Mouse (Mus musculus) mammary gland, adult 2 months (tissue): ENCODE results near the gene Rab24. TPM values are rescaled to one million over a fixed set of nuclear protein-coding genes. Genes with fewer than 3 reads are reported as not detected.

Source experiments
- polyA plus RNA-seq: library from polyadenylated mRNA; depleted of rRNA; stranded (reverse); fragments of >200 nt; gene quantifications from 2 replicates; pipeline ENCODE4 v1.2.3, GENCODE M21; 2012; ENCODE audit warnings: low replicate concordance; rRNA removed

Gene Rab24
- polyA plus RNA-seq, result 65.1 and 67.8 TPM in 2 replicates

GRCm38 (mm10) chr13:55321434-55322129, at the start of gene Rab24:
Rab24 (minus strand) TSS chr13:55321946.

GRCm38 (mm10) chr13:55369531-55370114, 47.9 kb upstream of the Rab24 start, which contains the start of gene Rgs14:
Rgs14 (plus strand) TSS chr13:55369732.

GRCm38 (mm10) chr13:55362453-55363060, 40.8 kb upstream of the Rab24 start, which contains the start of gene Lman2:
Lman2 (minus strand) TSS chr13:55362783.

GRCm38 (mm10) chr13:55329683-55330566, 8.2 kb upstream of the Rab24 start, which contains the start of gene Mxd3:
Mxd3 (minus strand) TSS chr13:55329823.

GRCm38 (mm10) chr13:55319931-55320533, 1.7 kb downstream of the Rab24 start, which contains the start of gene Prelid1:
Prelid1 (plus strand) TSS chr13:55320500.

Other genes with a start within 250 kb of the Rab24 start
- gene Uimc1, start 221.6 kb downstream of the Rab24 start, polyA plus RNA-seq, result 2.8 and 7.7 TPM in 2 replicates
- 12.7 and 16.3 TPM in 2 replicates for gene Zfp346, start 216.6 kb downstream of the Rab24 start, polyA plus RNA-seq
- gene Gm17617, start 188.4 kb downstream of the Rab24 start, polyA plus RNA-seq, result not detected in 2 replicates
- 0.84 and 2.9 TPM in 2 replicates for gene Fgfr4, start 169.3 kb downstream of the Rab24 start, polyA plus RNA-seq
- 19.0 and 27.2 TPM in 2 replicates for gene Nsd1, start 112.2 kb downstream of the Rab24 start, polyA plus RNA-seq
- 248 and 369 TPM in 2 replicates for gene Prelid1, start 1.4 kb downstream of the Rab24 start, polyA plus RNA-seq
- gene Mxd3, start 7.9 kb upstream of the Rab24 start, polyA plus RNA-seq, result 2.5 and 5.3 TPM in 2 replicates
- gene Lman2, start 40.8 kb upstream of the Rab24 start, polyA plus RNA-seq, result 114 and 147 TPM in 2 replicates
- 17.6 and 42.7 TPM in 2 replicates for gene Rgs14, start 47.8 kb upstream of the Rab24 start, polyA plus RNA-seq
- gene Slc34a1, start 76.2 kb upstream of the Rab24 start, polyA plus RNA-seq, result 0.47 and 0.53 TPM in 2 replicates
- not detected in 2 replicates for gene Pfn3, start 93.3 kb upstream of the Rab24 start, polyA plus RNA-seq
- gene F12, start 104.8 kb upstream of the Rab24 start, polyA plus RNA-seq, result 0.16 and 3.2 TPM in 2 replicates
- 93.6 and 123 TPM in 2 replicates for gene Grk6, start 123.1 kb upstream of the Rab24 start, polyA plus RNA-seq
- gene Prr7, start 142.3 kb upstream of the Rab24 start, polyA plus RNA-seq, result 5.0 and 42.2 TPM in 2 replicates
- 54.6 and 75.0 TPM in 2 replicates for gene Dbn1, start 166.2 kb upstream of the Rab24 start, polyA plus RNA-seq
- gene Pdlim7, start 191.7 kb upstream of the Rab24 start, polyA plus RNA-seq, result 89.3 and 232 TPM in 2 replicates
- 39.2 and 137 TPM in 2 replicates for gene Dok3, start 207.3 kb upstream of the Rab24 start, polyA plus RNA-seq
- 50.1 and 68.2 TPM in 2 replicates for gene Ddx41, start 214.7 kb upstream of the Rab24 start, polyA plus RNA-seq
- 111 and 142 TPM in 2 replicates for gene Fam193b, start 249.2 kb upstream of the Rab24 start, polyA plus RNA-seq